In the genomic region with DNA sequence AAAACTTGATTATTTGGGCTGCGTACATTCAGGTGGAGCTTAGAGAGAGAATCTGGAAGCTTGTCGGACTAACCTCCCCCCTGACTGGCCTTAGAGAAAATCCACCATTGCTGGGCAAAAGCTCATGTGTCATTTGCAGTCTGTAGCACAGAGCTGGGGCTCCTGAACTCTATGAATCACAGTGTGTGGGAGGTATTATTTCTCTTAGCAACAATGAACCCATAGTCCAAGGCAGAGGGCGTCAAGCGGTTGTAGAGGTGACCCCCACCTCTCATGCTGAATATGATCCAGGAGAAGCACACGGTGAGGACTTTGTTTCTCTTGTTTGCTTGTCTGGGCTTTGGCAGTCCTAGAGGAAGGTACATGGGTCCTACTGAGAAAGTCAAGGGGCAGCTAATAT, we compare ENCODE assay signal across 19 mouse cellular contexts.
"Had no signal": no experiment of that assay in that cellular context is flagged by ENCODE, and none has a peak within 500 bp of the region (broad histone marks: within the 10 kb centered on the region; RNA-seq: fewer than 3 reads in every experiment).

No protein-coding gene starts in this region.

- H3K9ac ChIP-seq: limb, embryonic 12.5 days; liver, embryonic 13.5 days; liver, postnatal 0 days; lung, embryonic 15.5 days; neural tube, embryonic 12.5 days had no signal

- H3K36me3 ChIP-seq: limb, embryonic 12.5 days; liver, embryonic 13.5 days; lung, embryonic 15.5 days; neural tube, embryonic 12.5 days had no signal

- H3K4me1 ChIP-seq: liver, embryonic 13.5 days; lung, embryonic 15.5 days; megakaryocyte, embryonic 14.5 days; neural tube, embryonic 12.5 days had no signal

- H3K4me2 ChIP-seq: limb, embryonic 12.5 days; liver, embryonic 13.5 days; lung, embryonic 15.5 days; neural tube, embryonic 12.5 days had no signal

- H3K9me3 ChIP-seq: limb, embryonic 12.5 days; lung, embryonic 15.5 days; neural tube, embryonic 12.5 days had no signal

- ATAC-seq: inflammation-experienced regulatory T-cells, adult 6 months; intestine, postnatal 0 days; liver, postnatal 0 days had no signal

- H3K27me3 ChIP-seq: liver, embryonic 13.5 days; lung, embryonic 15.5 days; megakaryocyte, embryonic 14.5 days; neural tube, embryonic 12.5 days had no signal

- DNase-seq: kidney, adult 9 months; layer of hippocampus, adult 9-11 months; liver; liver, embryonic 13.5 days; liver, postnatal 0 days; lung, postnatal 14 days; retina, postnatal 1 day; right cerebral cortex, postnatal 4 days; spleen, adult 18-20 months; thymus, adult 18-20 months; thymus, postnatal 14 days had no signal

- H3K27ac ChIP-seq: limb, embryonic 12.5 days; liver, embryonic 13.5 days; lung, embryonic 15.5 days; macrophage; neural tube, embryonic 12.5 days had no signal

- H3K4me3 ChIP-seq: limb, embryonic 12.5 days; liver, embryonic 13.5 days; lung, embryonic 15.5 days; megakaryocyte, embryonic 14.5 days; myocyte; neural tube, embryonic 12.5 days had no signal
